Mouse (Mus musculus): ENCODE data around the gene Gabra5.

Gene Gabra5

GRCm38 (mm10) chr7:57509681-57510141 lies at the start of gene Gabra5:
Gabra5 (minus strand) TSS chr7:57510059.
- DNase-seq, result no peak

- no peak for DNase-seq
Observed at GRCm38 (mm10) chr7:57538565-57538964, 28.7 kb upstream of the Gabra5 start.

- DNase-seq, result no peak
Observed at GRCm38 (mm10) chr7:57532676-57533075, 22.8 kb upstream of the Gabra5 start.

- DNase-seq, result no peak
Observed at GRCm38 (mm10) chr7:57529954-57530353, 20.1 kb upstream of the Gabra5 start.

- no peak for DNase-seq
Observed at GRCm38 (mm10) chr7:57529451-57529850, 19.6 kb upstream of the Gabra5 start.

GRCm38 (mm10) chr7:57512955-57513354 lies 3.1 kb upstream of the Gabra5 start:
- no peak for DNase-seq

- no peak for DNase-seq
Observed at GRCm38 (mm10) chr7:57508860-57509632, 813 bp downstream of the Gabra5 start.

- DNase-seq, result no peak
Observed at GRCm38 (mm10) chr7:57502809-57503208, 7.0 kb downstream of the Gabra5 start.

GRCm38 (mm10) chr7:57491795-57492194 lies 18.1 kb downstream of the Gabra5 start:
- DNase-seq, result no peak

- DNase-seq, result no peak
Observed at GRCm38 (mm10) chr7:57486907-57487306, 23.0 kb downstream of the Gabra5 start.

- DNase-seq, result no peak
Observed at GRCm38 (mm10) chr7:57482896-57483295, 27.0 kb downstream of the Gabra5 start.

GRCm38 (mm10) chr7:57473811-57474525 lies 35.9 kb downstream of the Gabra5 start:
- DNase-seq, result peak; percentile 12

GRCm38 (mm10) chr7:57471316-57471715 lies 38.5 kb downstream of the Gabra5 start:
- no peak for DNase-seq

- no peak for DNase-seq
Observed at GRCm38 (mm10) chr7:57460354-57460753, 49.5 kb downstream of the Gabra5 start.

GRCm38 (mm10) chr7:57448239-57448638 lies 61.6 kb downstream of the Gabra5 start:
- DNase-seq, result no peak

GRCm38 (mm10) chr7:57422675-57423074 lies 87.2 kb downstream of the Gabra5 start:
- no peak for DNase-seq

GRCm38 (mm10) chr7:57421044-57421443 lies 88.8 kb downstream of the Gabra5 start:
- DNase-seq, result no peak

- no peak for DNase-seq
Observed at GRCm38 (mm10) chr7:57419392-57419791, 90.5 kb downstream of the Gabra5 start, which contains the start of gene Gabrb3. Gabrb3 (plus strand) TSS chr7:57419692.

GRCm38 (mm10) chr7:57412896-57413295 lies 97.0 kb downstream of the Gabra5 start:
- no peak for DNase-seq

GRCm38 (mm10) chr7:57411163-57411562 lies 98.7 kb downstream of the Gabra5 start:
- DNase-seq, result no peak

- DNase-seq, result no peak
Observed at GRCm38 (mm10) chr7:57393551-57393950, 116.3 kb downstream of the Gabra5 start.

- no peak for DNase-seq
Observed at GRCm38 (mm10) chr7:57390046-57390445, 119.8 kb downstream of the Gabra5 start.

- no peak for DNase-seq
Observed at GRCm38 (mm10) chr7:57387341-57387654, 122.6 kb downstream of the Gabra5 start.
